Mouse (Mus musculus) neural tube, embryonic 12.5 days (tissue): Measurements from ENCODE around the gene Csf3. TPM values are rescaled to one million over a fixed set of nuclear protein-coding genes. Genes with fewer than 3 reads are reported as not detected.
A peak's percentile ranks its signal among the peaks of the same experiment; 100 is the strongest.

Source experiments
- ATAC-seq: fragments of 200-750 bp; cut with Nextera tagmentation; 2 replicates; pipeline ENCODE4 v1.8.0; 2017; ENCODE audit warnings: low read depth, mild to moderate bottlenecking, moderate TSS enrichment, moderate library complexity; ENCODE audit not compliant: low FRiP score
- H3K27ac ChIP-seq: fragments of 300-500 bp; sonication (generic); 2 replicates; pipeline ENCODE4 v1.5.1; 2016
- H3K27me3 ChIP-seq: fragments of 300-500 bp; sonication (generic); replicated peaks from 2 replicates; pipeline ENCODE4 v1.6.1; 2016; ENCODE audit warnings: mild to moderate bottlenecking
- H3K36me3 ChIP-seq: fragments of 300-500 bp; sonication (generic); 2 replicates; pipeline ENCODE4 v1.6.1; 2016; ENCODE audit warnings: mild to moderate bottlenecking
- H3K4me1 ChIP-seq: fragments of 300-500 bp; sonication (generic); 2 replicates; pipeline ENCODE4 v1.6.1; 2016
- H3K4me2 ChIP-seq: fragments of 300-500 bp; sonication (generic); replicated peaks from 2 replicates; pipeline ENCODE4 v1.6.1; 2016; ENCODE audit warnings: mild to moderate bottlenecking
- H3K4me3 ChIP-seq: fragments of 300-500 bp; sonication (generic); 2 replicates; pipeline ENCODE4 v1.5.1; 2016
- H3K9ac ChIP-seq: fragments of 300-500 bp; sonication (generic); 2 replicates; pipeline ENCODE4 v1.6.1; 2016; ENCODE audit warnings: mild to moderate bottlenecking
- H3K9me3 ChIP-seq: fragments of 300-500 bp; sonication (generic); 2 replicates; pipeline ENCODE4 v1.6.1; 2016; ENCODE audit warnings: mild to moderate bottlenecking
- WGBS: fragments of 180-500 bp; shearing (Covaris S2); methylation state at CpG from one replicate; pipeline ENCODE4 v1.1.7; 2016; 5-methylcytosine and 5-hydroxymethylcytosine counted together
- polyA plus RNA-seq: library from polyadenylated mRNA; unstranded; fragments of >200 nt; fragmentation: Nextera tagmentation; extraction: Ambion mirVana; gene quantifications from 2 replicates; pipeline ENCODE4 v1.2.1, GENCODE M21; 2016

Csf3 gene
- polyA plus RNA-seq, 1 experiment from 2014 or later, result not detected

- Histone ChIP-seq H3K4me3 (peak overlapping the region; percentile 15; the same call in 1 of the 2 replicates), H3K36me3 (no peaks in the 10 kb centered on the region), H3K4me1 (peaks cover 97% of the 10 kb centered on the region), H3K4me2 (peak overlapping the region; percentile 77), H3K9me3 (no peaks in the 10 kb centered on the region), H3K27ac (peak overlapping the region; percentile 83), H3K9ac (peak overlapping the region; percentile 30), H3K27me3 (no peaks in the 10 kb centered on the region)
- 7% methylated on average over 19 of the region's 19 CpGs for WGBS
- peak; percentile 34; the same call in 1 of the 2 replicates for ATAC-seq
These were observed 46.0 kb downstream of the Csf3 start for GRCm38 (mm10) chr11:98746855-98747693.

- WGBS, result 23% methylated on average over 6 of the region's 6 CpGs
- peak overlapping the region; percentile 15; the same call in 1 of the 2 replicates for H3K4me3 ChIP-seq
These were observed 46.9 kb downstream of the Csf3 start for GRCm38 (mm10) chr11:98747804-98748505.

GRCm38 (mm10) chr11:98748506-98749416, 47.7 kb downstream of the Csf3 start:
- peak; percentile 51 for ATAC-seq
- peak overlapping the region; percentile 83 for H3K27ac ChIP-seq
- H3K4me3 ChIP-seq, result 0 out of 2 replicates have a peak overlapping the region, but pooled peaks have one; percentile 15
- peaks cover 94% of the 10 kb centered on the region for H3K4me1 ChIP-seq
- WGBS, result 23% methylated on average over 15 of the region's 15 CpGs
- peak overlapping the region; percentile 59 for H3K9ac ChIP-seq
- H3K36me3 ChIP-seq, result peaks cover 5% of the 10 kb centered on the region
- H3K9me3 ChIP-seq, result no peaks in the 10 kb centered on the region
- H3K27me3 ChIP-seq, result no peaks in the 10 kb centered on the region
- H3K4me2 ChIP-seq, result peak overlapping the region; percentile 77

More at GRCm38 (mm10) chr11:98747804-98748505, 46.9 kb downstream of the Csf3 start:
- Histone ChIP-seq H3K9ac (peak overlapping the region; percentile 36), H3K36me3 (no peaks in the 10 kb centered on the region), H3K4me2 (peak overlapping the region; percentile 77), H3K27ac (peak overlapping the region; percentile 83), H3K9me3 (no peaks in the 10 kb centered on the region), H3K4me1 (peaks cover 100% of the 10 kb centered on the region), H3K27me3 (no peaks in the 10 kb centered on the region)
- no peak for ATAC-seq

- Histone ChIP-seq H3K27ac (peak overlapping the region; percentile 83), H3K4me2 (peak overlapping the region; percentile 77), H3K4me3 (0 out of 2 replicates have a peak overlapping the region, but pooled peaks have one; percentile 13)
These were observed 48.7 kb downstream of the Csf3 start for GRCm38 (mm10) chr11:98749716-98750115.

GRCm38 (mm10) chr11:98750351-98751201, 49.5 kb downstream of the Csf3 start:
- Histone ChIP-seq H3K9me3 (no peaks in the 10 kb centered on the region), H3K4me2 (peak overlapping the region; percentile 77), H3K27ac (peak overlapping the region; percentile 83), H3K27me3 (no peaks in the 10 kb centered on the region), H3K4me3 (no peak overlapping the region; the same call in 1 of the 2 replicates), H3K9ac (peak overlapping the region; percentile 46), H3K4me1 (peaks cover 89% of the 10 kb centered on the region), H3K36me3 (peaks cover 20% of the 10 kb centered on the region)
- ATAC-seq, result peak; percentile 52
- WGBS, result 33% methylated on average over 17 of the region's 17 CpGs

More at GRCm38 (mm10) chr11:98749716-98750115, 48.7 kb downstream of the Csf3 start:
- 21% methylated on average over 5 of the region's 5 CpGs for WGBS
- Histone ChIP-seq H3K27me3 (no peaks in the 10 kb centered on the region), H3K4me1 (peaks cover 93% of the 10 kb centered on the region), H3K36me3 (peaks cover 14% of the 10 kb centered on the region), H3K9me3 (no peaks in the 10 kb centered on the region), H3K9ac (peak overlapping the region; percentile 59)
- peak; percentile 26; the same call in 1 of the 2 replicates for ATAC-seq

GRCm38 (mm10) chr11:98751221-98751782, 50.2 kb downstream of the Csf3 start:
- 48% methylated on average over 6 of the region's 6 CpGs for WGBS
- Histone ChIP-seq H3K4me2 (peak overlapping the region; percentile 77), H3K4me1 (peaks cover 84% of the 10 kb centered on the region), H3K9me3 (no peaks in the 10 kb centered on the region), H3K36me3 (peaks cover 26% of the 10 kb centered on the region), H3K9ac (peak overlapping the region; percentile 46), H3K27ac (peak overlapping the region; percentile 83), H3K4me3 (no peak overlapping the region; the same call in 1 of the 2 replicates), H3K27me3 (no peaks in the 10 kb centered on the region)
- ATAC-seq, result peak; percentile 45; the same call in 1 of the 2 replicates

GRCm38 (mm10) chr11:98752562-98753140, 51.6 kb downstream of the Csf3 start:
- Histone ChIP-seq H3K4me2 (no peak overlapping the region), H3K4me3 (no peak overlapping the region), H3K9me3 (no peaks in the 10 kb centered on the region), H3K27me3 (no peaks in the 10 kb centered on the region), H3K36me3 (peaks cover 36% of the 10 kb centered on the region), H3K4me1 (peaks cover 70% of the 10 kb centered on the region), H3K9ac (no peak overlapping the region), H3K27ac (no peak overlapping the region)
- no peak for ATAC-seq
- WGBS, result 90% methylated on average over 10 of the region's 10 CpGs

Other genes with a start within 250 kb of the Csf3 start
- 0.25 and 0.34 TPM in 2 replicates for gene Ikzf3, start 155.2 kb upstream of the Csf3 start, polyA plus RNA-seq
- gene Zpbp2, start 150.2 kb upstream of the Csf3 start, polyA plus RNA-seq, result 0.15 TPM in 1 of 2 replicates, not detected in the other
- 70.4 and 72.2 TPM in 2 replicates for gene Ormdl3, start 113.9 kb upstream of the Csf3 start, polyA plus RNA-seq
- not detected in 2 replicates for gene Lrrc3c, start 103.0 kb upstream of the Csf3 start, polyA plus RNA-seq
- gene Gm12355, start 75.6 kb upstream of the Csf3 start, polyA plus RNA-seq, result 0.82 and 1.0 TPM in 2 replicates
- gene Gsdma3, start 74.9 kb upstream of the Csf3 start, polyA plus RNA-seq, result not detected in 2 replicates
- gene Gsdma2, start 54.5 kb upstream of the Csf3 start, polyA plus RNA-seq, result not detected in 2 replicates
- not detected in 2 replicates for gene Gsdma, start 36.9 kb upstream of the Csf3 start, polyA plus RNA-seq
- gene Psmd3, start 18.7 kb upstream of the Csf3 start, polyA plus RNA-seq, result 231 and 234 TPM in 2 replicates
- 78.7 and 80.0 TPM in 2 replicates for gene Med24, start 28.2 kb downstream of the Csf3 start, polyA plus RNA-seq
- gene Thra, start 39.4 kb downstream of the Csf3 start, polyA plus RNA-seq, result 56.9 and 67.0 TPM in 2 replicates
- gene Nr1d1, start 74.1 kb downstream of the Csf3 start, polyA plus RNA-seq, result 1.5 and 2.1 TPM in 2 replicates
- gene Msl1, start 94.3 kb downstream of the Csf3 start, polyA plus RNA-seq, result 37.0 and 40.8 TPM in 2 replicates
- gene Casc3, start 103.6 kb downstream of the Csf3 start, polyA plus RNA-seq, result 65.1 and 68.5 TPM in 2 replicates
- 4.4 and 4.7 TPM in 2 replicates for gene Rapgefl1, start 135.5 kb downstream of the Csf3 start, polyA plus RNA-seq
- 4.2 and 5.4 TPM in 2 replicates for gene Wipf2, start 162.4 kb downstream of the Csf3 start, polyA plus RNA-seq
- gene Cdc6, start 206.5 kb downstream of the Csf3 start, polyA plus RNA-seq, result 18.4 and 19.2 TPM in 2 replicates
- 51.1 and 52.5 TPM in 2 replicates for gene Rara, start 226.6 kb downstream of the Csf3 start, polyA plus RNA-seq